Mouse (Mus musculus) small intestine, adult 2 months (tissue): ENCODE results near the gene Spast.
A peak's percentile ranks its signal among the peaks of the same experiment; 100 is the strongest.

Experiments used
- CTCF ChIP-seq: fragments of 200-500 bp; IDR thresholded peaks from 2 replicates; pipeline ENCODE4 v1.5.1; 2012; ENCODE audit warnings: low read depth, mild to moderate bottlenecking, control low read depth, inconsistent platforms, low read length, moderate library complexity, mixed read lengths; ENCODE audit not compliant: insufficient replicate concordance, insufficient read length; ENCODE audit errors: extremely low read depth
- POLR2A ChIP-seq: fragments of 200-500 bp; IDR thresholded peaks from 2 replicates; pipeline ENCODE4 v1.6.1; 2012; ENCODE audit warnings: low read depth, mild to moderate bottlenecking, control low read depth, inconsistent platforms, low read length, moderate library complexity

- peak; percentile 98 for TF ChIP-seq POLR2A
- no peak for TF ChIP-seq CTCF
These were observed 56.7 kb downstream of the Spast start, which contains the start of gene Slc30a6 for GRCm38 (mm10) chr17:74395383-74396065.
